Mouse (Mus musculus) right cerebral cortex, postnatal 4 days (tissue): Measurements from ENCODE around the gene St8sia1.

Experiments used
- DNase-seq: peaks from one replicate; pipeline ENCODE4 v3.0.0-alpha.2; 2022

Gene St8sia1

GRCm38 (mm10) chr6:142908412-142908811, 55.8 kb downstream of the St8sia1 start:
- no peak for DNase-seq

GRCm38 (mm10) chr6:142895371-142895770, 68.9 kb downstream of the St8sia1 start:
- no peak for DNase-seq

- no peak for DNase-seq
Observed at GRCm38 (mm10) chr6:142893716-142894115, 70.5 kb downstream of the St8sia1 start.

GRCm38 (mm10) chr6:142890321-142890720, 73.9 kb downstream of the St8sia1 start:
- no peak for DNase-seq

GRCm38 (mm10) chr6:142888970-142889740, 75.1 kb downstream of the St8sia1 start:
- DNase-seq = no peak

GRCm38 (mm10) chr6:142888346-142888745, 75.9 kb downstream of the St8sia1 start:
- DNase-seq = no peak

- no peak for DNase-seq
Observed at GRCm38 (mm10) chr6:142887375-142887774, 76.9 kb downstream of the St8sia1 start.

GRCm38 (mm10) chr6:142885364-142886154, 78.7 kb downstream of the St8sia1 start:
- DNase-seq = no peak

GRCm38 (mm10) chr6:142884128-142884527, 80.1 kb downstream of the St8sia1 start:
- DNase-seq = no peak

- no peak for DNase-seq
Observed at GRCm38 (mm10) chr6:142880849-142881470, 83.3 kb downstream of the St8sia1 start.

GRCm38 (mm10) chr6:142878744-142879701, 85.2 kb downstream of the St8sia1 start:
- DNase-seq = peak; percentile 31

GRCm38 (mm10) chr6:142877221-142877620, 87.0 kb downstream of the St8sia1 start:
- DNase-seq = no peak

- no peak for DNase-seq
Observed at GRCm38 (mm10) chr6:142876279-142876899, 87.9 kb downstream of the St8sia1 start.

GRCm38 (mm10) chr6:142873795-142874563, 90.3 kb downstream of the St8sia1 start:
- DNase-seq = no peak

- no peak for DNase-seq
Observed at GRCm38 (mm10) chr6:142869715-142870422, 94.4 kb downstream of the St8sia1 start.

- DNase-seq = peak; percentile 55
Observed at GRCm38 (mm10) chr6:142867471-142868055, 96.7 kb downstream of the St8sia1 start.

GRCm38 (mm10) chr6:142867023-142867422, 97.2 kb downstream of the St8sia1 start:
- DNase-seq = no peak

GRCm38 (mm10) chr6:142865199-142865598, 99.1 kb downstream of the St8sia1 start:
- DNase-seq = no peak

GRCm38 (mm10) chr6:142863881-142864280, 100.4 kb downstream of the St8sia1 start:
- DNase-seq = no peak

GRCm38 (mm10) chr6:142862265-142862664, 102.0 kb downstream of the St8sia1 start:
- no peak for DNase-seq
